Mouse (Mus musculus): Measurements from ENCODE around the gene Pdgfra.

Pdgfra gene

DNA sequence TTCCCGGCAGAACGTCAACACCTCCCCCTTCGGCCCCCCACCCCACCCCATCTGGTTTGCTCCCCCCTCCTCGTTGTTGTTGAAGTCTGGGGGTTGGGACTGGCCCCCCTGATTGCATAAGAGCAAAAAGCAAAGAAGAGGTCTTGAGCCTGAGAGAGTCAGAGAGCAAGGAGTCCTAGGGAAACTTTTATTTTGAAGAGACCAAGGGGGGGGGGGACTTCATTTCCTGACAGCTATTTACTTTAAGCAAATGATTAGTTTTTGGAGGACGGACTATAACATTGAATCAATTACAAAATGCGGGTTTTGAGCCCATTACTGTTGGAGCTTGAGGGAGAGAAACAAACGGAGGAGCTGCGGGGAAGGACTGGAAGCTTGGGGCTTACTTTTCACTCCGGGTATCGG, at the start of gene Pdgfra:
Pdgfra (plus strand) TSS at position 272 of the 405 bp plus-strand sequence.
- DNase-seq = peak; percentile 97

DNA sequence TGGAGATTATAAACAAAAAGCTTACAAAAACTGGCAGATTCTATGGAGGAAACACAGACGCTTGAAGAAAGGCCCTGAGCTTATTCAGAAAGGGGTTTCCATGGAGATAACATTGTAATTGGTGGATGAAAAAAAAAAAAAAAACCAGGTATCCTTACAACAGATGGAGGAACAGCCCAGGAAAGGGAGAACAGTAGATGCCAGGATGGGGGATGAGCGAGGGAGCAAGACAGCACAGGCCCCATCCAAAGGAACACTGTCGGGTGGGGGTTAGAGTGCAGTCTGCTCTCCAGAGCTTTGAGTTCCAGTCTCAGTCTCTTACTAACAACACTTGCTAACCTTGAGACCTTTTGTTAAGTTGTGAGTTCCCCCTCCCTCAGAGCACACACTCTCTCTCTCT, 45.6 kb upstream of the Pdgfra start:
- DNase-seq = peak; percentile 17

DNA sequence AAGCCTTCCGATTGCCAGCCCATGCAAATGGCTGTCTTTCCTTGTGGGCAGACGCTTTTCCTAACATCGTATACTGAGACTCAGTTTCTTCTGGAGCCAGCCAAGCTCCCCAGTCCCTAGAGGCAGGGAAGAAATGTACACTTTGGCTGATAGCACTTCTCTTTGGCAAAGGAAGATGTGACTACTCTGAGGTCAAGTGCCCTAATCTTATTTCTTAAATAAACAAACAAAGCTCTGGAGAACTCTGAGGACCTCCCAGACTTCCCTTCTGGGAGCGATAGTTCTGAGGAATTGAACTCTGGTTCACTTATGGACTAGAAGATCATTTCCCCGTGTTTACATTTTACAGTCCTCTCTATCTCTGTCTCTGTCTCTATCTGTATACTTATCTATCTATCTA, 42.7 kb upstream of the Pdgfra start:
- DNase-seq = peak; percentile 62

DNA sequence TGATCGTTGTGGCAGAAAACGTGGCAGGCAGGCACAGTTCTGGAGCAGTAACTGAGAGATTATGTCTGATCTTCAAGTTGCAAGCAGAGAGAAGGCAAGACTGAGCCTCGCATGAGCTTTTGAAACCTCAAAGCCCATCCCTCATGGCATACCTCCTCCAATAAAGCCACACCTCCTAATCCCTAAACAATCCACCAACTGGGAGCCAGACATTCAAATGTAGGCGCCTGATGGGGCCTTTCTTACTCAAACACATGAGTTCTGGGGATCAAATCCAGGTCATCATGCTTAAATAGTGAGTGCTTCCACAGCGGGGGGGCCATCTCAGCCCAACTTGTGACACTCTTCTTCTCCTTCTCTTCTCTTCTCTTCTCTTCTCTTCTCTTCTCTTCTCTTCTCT, 40.3 kb upstream of the Pdgfra start:
- no peak for DNase-seq

DNA sequence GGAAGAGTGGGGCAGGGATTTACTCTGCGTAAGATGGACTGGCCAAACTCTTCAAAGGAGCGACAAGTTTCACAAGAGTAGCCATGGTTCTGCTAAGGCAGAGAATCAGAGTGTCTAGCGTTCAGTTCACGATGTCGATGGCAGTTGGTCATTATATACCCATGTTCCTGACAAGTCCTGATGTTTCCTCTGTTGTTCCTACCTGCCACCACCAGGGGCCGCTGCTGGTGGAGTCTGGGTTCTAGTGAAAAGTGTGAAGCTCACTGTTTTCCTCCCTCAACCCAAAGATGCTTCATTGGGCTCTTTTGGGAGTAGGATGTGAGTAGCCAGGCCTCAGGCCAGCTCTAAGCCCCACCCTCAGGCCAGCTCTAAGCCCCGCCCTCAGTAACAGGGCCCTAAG, 33.3 kb upstream of the Pdgfra start:
- DNase-seq = peak; percentile 77

- DNase-seq = peak; percentile 97
Observed at GRCm38 (mm10) chr5:75121646-75122045, 30.4 kb upstream of the Pdgfra start.

DNA sequence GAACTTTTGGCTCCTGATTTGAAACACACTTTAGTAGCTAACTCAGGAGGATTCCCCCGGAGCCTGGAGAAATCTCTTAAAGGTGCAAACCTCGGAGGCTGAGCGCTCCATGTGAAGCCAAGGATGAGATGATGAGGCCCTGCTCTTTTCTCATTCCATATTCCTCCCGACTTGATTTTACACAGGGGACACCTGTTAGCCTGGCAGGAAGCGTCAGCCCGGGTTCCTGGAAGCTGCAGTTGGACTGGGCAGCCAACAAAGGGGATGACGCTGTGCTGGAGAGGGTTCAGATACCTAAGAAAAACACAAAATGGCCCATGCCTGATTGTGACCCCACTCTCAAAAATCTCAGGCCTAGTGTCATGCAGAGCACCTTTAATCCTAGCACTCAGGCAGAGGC, 17.4 kb upstream of the Pdgfra start:
- DNase-seq = peak; percentile 57

GRCm38 (mm10) chr5:75143092-75143491, 9.0 kb upstream of the Pdgfra start:
- DNase-seq = peak; percentile 92

- no peak for DNase-seq
Observed at GRCm38 (mm10) chr5:75143767-75144166, 8.3 kb upstream of the Pdgfra start.

DNA sequence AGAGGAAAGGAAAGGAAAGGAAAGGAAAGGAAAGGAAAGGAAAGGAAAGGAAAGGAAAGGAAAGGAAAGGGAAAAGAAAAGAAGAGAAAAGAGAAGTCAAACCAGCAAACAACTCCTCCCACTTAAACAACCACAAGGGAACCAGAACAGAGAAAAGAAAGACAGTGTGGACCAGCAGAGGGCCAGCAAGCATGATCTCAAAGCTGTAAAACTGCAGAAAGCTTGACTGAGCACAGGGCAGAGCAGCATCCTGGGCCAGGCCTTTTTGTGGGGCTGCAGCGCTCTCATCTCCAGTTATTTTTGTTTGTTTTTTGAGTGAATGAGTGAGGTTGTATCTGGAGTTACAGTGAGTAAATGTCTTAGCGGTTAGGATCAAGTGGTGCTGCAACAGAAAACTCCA, 6.8 kb upstream of the Pdgfra start:
- peak; percentile 87 for DNase-seq

DNA sequence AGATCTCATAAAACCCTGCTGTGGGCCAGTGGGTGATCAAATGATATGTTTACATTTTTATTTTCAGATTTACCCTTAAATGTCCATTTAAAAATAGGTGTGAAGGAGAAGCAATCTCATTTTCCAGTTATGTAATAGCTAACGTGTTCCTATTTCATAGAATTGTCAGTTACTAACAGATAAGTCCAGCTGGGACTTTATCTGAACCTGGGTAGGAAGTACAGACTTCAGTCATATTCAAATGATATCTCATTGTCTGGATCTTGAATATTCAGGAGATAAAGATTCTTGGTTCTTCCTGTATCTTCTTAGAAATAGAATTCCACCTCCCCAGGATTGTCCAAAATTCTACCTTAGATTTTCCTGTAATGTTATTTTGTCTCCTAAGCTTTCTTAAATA, 5.6 kb upstream of the Pdgfra start:
- DNase-seq = no peak

DNA sequence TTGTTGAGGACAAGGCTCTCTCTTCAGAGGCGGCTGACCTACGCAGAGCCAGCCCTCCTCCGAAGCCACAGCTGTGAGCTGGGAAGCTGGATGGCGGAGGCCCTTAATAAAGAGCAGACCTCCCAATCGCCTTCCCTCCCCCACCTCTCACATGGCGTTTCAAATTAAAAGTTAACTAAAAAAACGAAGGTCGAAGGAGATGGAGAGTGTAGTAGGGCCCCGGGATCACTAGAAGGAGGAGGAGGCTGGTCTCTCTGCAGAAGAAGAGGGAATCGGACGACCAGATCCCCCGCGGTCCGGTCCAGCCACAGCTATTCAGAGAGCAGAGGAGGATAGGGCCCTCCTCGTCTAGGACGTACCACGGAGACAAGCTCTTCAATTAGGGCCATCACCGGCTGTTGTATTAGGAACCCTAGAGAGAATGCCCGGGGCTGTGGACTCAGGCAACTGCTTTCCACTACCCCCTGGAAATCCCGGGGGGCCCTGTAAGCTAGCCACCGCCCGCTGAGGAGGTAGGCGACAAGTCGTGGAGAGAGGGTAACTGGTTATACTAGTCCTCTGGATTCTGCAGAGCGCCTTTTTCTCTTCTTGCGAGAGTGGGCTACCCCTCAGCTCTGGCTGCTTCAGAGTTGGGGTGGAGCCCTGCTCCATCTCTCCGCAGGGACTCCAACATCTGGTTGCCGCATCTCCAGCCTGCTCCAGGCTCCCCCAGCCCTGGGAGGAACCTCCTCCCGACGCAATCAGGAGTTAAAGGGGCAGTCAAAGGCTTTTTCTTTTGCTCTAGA, 3.6 kb upstream of the Pdgfra start:
- peak; percentile 98 for DNase-seq

GRCm38 (mm10) chr5:75149380-75149779, 2.7 kb upstream of the Pdgfra start:
- no peak for DNase-seq

DNA sequence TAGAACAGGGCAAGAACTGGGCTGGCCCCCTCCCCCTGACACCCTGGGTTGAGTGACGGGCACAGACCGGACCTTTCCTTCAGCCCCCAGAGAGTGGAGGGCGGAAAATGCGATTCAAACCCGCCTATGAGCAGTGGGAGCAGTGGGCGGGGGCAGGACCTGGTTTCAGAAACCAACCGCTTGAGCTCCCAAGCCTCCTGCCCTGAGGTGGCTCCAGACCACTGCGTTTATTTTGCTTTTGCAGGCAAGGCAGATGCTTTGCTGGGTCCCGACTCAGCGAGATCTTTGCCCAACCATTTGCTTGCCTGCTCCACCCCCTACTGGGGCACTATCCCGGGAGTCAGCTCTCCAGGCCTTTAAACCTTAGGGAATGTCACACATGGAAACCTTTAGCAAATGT, 2.2 kb upstream of the Pdgfra start:
- DNase-seq = peak; percentile 97

DNA sequence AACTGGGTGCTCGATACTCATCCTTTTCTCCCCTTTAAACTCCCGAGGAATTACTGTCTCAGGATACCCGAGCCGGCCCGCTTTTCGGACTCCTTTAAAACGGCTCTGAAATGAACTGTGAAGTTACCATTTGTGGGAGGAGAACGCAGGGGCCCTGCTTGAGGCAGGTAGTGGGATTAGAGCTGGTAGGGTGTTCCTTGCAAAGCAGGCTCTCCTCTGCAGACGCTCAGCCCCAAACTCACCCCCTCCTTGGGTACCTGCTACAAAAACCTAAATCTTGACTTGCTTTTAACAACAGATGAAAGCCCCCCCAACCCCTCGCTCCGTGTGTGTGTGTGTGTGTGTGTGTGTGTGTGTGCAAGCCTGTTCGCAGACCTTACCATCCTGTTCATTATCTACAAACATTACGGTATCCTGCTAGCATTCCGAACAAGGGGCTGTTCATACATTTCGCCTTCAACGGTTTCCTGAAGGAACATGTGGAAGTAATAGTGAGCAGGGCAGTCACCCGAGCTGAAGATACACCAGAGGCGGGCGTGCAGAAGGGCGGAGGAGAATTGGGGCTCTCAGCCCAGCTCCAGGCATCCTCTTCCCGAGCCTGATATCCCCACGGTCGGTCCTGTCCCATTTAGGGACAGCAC, 1.6 kb upstream of the Pdgfra start:
- peak; percentile 91 for DNase-seq

DNA sequence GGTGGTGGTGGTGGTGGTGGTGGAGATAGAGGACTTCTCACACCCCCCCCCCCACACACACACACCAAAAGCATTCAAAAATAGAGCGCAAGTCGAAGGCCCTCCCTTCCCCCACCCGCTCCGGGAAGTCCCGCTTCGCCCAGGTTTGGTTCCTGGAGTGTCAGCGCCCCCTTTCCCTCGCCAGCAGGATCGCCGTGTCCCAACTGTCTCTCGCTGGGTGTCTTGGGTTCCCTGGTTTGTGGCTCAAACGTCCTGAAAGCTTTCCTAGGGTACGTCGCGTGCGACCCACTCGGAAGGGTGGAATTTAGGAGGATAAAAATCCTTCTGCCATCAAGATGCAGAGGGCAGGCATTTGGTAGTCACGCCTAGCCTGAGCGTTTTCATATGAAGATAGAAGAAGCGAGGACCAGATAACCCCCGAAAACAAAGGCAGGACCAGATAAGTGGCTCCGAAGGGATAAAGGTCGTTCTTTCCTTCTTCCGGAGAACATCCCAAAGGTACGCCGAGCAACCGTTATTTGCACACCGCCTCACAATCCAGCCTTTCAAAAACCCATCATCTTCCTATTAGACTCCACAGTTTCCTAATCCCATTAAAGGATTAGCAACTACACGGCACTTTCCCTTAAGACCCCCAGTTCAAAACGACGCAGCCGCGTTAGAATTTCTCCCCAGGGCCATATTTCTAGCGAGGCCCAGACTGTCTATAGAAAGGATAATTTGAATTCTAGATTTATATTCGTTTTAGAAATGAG, 769 bp upstream of the Pdgfra start:
- peak; percentile 97 for DNase-seq

DNA sequence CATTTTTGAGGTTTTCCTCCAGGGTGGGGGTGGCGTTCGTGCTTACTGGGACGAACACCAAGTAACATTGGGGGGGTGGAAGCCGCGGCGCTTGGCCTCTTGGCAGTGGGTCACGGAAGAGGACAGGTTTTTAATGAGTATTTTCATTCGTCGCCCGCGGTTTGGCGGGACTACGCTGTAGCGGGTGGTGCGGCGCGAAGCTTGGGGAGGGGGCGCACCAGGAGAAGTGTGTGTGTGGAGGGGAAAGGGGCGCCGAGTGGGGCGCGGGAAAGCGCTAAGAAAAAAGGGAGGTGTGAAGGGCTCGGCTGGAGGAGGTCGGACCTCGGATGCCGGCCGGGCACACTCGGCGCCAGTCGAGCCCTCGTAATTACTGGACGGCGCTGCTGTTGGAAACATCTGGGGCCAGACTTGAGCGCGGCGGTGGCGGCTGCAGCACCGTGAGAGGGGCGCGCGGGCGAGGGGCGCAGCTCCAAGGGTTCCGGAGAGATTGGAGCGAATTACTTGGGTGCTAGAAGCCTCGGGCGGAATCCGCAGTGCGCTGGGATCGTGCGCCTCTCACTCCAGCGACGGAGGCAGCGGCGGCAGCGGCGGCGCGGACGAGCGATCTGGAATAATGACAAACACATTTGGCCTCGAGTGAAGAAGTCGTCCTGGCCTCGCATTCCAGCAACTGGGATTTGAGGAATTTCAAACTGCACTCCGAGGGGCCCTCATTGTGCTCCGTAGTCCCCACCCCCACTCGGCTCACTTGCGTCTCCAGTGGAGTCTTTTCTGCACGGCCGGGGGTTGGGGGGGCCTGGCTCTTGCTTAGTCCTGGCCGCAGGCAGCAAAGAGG, 916 bp downstream of the Pdgfra start:
- DNase-seq = peak; percentile 96

DNA sequence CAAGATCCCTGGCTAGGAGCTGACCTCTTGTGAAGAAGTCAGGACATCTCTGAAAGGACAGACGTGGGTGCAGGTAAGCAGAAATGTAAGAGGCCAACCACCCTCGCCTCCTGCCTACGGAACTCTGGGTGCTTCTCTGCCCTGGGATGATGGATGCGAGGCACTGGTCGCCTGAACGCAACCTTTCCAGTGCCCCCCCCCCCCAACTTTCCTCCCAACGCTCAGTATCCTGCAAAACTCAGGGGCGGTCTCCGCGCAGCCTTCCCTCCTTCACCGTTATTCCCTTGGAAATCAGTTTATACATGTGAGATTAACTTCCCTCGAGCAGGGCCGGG, 1.5 kb downstream of the Pdgfra start:
- no peak for DNase-seq

DNA sequence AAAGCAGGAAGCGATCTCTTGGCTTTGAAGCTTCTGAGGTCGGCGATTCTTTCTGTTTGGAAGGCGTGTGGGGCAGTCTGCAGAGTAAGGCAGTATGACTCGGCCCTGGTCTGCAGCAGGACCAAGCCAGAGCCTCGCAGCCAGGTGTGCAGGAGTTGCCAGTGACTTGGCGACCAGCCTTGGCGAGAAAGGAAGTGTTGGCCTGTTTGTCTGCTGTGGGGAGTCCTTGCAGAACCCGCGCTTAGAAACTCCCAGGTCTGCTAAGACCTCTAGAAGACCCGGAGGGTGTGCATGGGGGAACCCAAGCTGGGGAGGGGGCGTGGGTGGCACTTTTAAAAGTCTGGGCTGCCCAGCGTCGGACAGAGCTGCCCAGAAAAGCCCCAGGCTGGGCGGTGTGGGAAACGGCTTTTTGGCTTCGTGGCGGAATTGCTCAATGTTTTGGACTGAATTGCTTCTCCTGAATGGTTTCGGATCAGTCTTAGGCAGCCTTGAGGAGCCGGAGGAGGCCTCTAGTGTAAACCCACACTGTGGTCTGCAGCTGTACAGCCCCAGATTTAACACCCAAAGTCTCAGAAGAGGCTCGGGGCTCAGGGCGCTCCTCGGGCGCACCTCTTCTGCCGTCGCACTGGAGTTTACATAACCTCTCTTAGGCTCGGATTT, 2.0 kb downstream of the Pdgfra start:
- peak; percentile 95 for DNase-seq

DNA sequence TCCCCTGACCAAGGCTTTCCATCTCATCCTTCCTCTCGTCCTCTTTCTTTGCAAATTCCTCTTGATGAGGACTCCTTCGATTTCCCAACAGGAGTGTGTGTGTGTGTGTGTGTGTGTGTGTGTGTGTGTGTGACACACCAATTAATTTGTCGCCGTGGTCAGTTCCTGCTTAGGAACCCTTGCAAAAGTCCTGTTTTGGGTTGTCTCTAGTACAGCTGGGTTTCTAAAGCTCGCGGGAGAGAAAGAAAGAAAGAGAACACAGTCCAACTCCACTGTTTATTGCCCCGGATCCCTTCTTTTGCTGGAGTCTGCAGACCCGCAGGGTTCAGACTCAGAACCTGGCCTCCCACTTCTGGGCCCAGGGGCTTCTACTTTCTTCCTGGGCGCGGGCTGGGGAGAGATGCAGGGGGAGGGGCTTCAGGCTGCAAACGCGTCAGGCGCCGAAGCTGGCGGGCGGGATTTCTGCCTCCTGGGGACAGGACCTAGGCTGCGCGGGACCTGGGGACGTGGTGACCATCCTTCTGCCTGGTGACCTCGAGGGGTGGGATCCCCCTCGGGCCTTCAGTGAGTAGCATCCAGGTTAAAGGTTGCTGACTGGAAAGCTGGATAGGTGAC, 2.6 kb downstream of the Pdgfra start:
- DNase-seq = peak; percentile 97

DNA sequence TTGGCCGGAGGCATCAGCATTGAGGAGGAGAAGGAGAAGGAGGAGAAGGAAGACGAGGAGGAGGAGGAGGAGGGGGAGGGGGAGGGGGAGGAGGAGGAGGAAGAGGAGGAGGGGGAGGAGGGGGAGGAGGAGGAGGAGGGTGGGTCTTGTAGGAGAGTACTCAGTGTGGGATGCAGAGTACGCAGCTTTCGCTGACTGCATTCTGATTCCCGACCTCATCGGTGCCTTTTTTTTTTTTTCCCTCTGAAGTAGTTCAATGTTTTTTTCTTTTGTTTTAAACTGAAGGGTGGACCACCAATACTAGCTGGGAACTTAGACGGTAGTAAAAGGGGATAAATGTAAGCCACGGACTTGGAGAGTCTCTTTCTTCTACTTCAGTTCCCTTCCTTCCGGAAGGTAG, 3.2 kb downstream of the Pdgfra start:
- DNase-seq = no peak
